Mouse (Mus musculus) midbrain, embryonic 16.5 days (tissue): ENCODE results near the gene Lct. TPM values are rescaled to one million over a fixed set of nuclear protein-coding genes. Genes with fewer than 3 reads are reported as not detected.

ENCODE experiments used
- ATAC-seq: fragments of 200-750 bp; cut with Nextera tagmentation; 2 replicates; pipeline ENCODE4 v1.8.0; 2017; ENCODE audit warnings: moderate TSS enrichment
- H3K27ac ChIP-seq: fragments of 300-500 bp; sonication (generic); 2 replicates; pipeline ENCODE4 v1.5.1; 2014; ENCODE audit warnings: mild to moderate bottlenecking, low read length, mixed read lengths
- H3K27me3 ChIP-seq: fragments of 300-500 bp; sonication (generic); 2 replicates; pipeline ENCODE4 v1.6.1; 2014; ENCODE audit warnings: low read depth, low read length, mixed read lengths; ENCODE audit not compliant: control insufficient read depth, insufficient read depth
- H3K36me3 ChIP-seq: fragments of 300-500 bp; sonication (generic); 2 replicates; pipeline ENCODE4 v1.6.1; 2014; ENCODE audit warnings: mild to moderate bottlenecking, low read length, moderate library complexity, mixed read lengths; ENCODE audit not compliant: control insufficient read depth, insufficient read depth
- H3K4me1 ChIP-seq: fragments of 300-500 bp; sonication (generic); 2 replicates; pipeline ENCODE4 v1.6.1; 2014; ENCODE audit warnings: mild to moderate bottlenecking, low read length, mixed read lengths; ENCODE audit not compliant: control insufficient read depth, insufficient read depth
- H3K4me2 ChIP-seq: fragments of 300-500 bp; sonication (generic); 2 replicates; pipeline ENCODE4 v1.6.1; 2014; ENCODE audit warnings: mild to moderate bottlenecking, low read length, mixed read lengths
- H3K4me3 ChIP-seq: fragments of 300-500 bp; sonication (generic); 2 replicates; pipeline ENCODE4 v1.5.1; 2014; ENCODE audit warnings: low read depth, mild to moderate bottlenecking, low read length, moderate library complexity, mixed read lengths
- H3K9ac ChIP-seq: fragments of 300-500 bp; sonication (generic); 2 replicates; pipeline ENCODE4 v1.6.1; 2014; ENCODE audit warnings: low read depth, low read length, mixed read lengths
- H3K9me3 ChIP-seq: fragments of 300-500 bp; sonication (generic); replicated peaks from 2 replicates; pipeline ENCODE4 v1.6.1; 2014; ENCODE audit warnings: mild to moderate bottlenecking, low read length, mixed read lengths; ENCODE audit not compliant: control insufficient read depth, poor library complexity, severe bottlenecking
- whole genome bisulfite sequencing: fragments of 180-500 bp; shearing (Covaris S2); extraction: QIAGEN DNeasy Blood & Tissue Kit; methylation state at CpG from one replicate; pipeline ENCODE4 v1.1.7; 2014; 5-methylcytosine and 5-hydroxymethylcytosine counted together
- polyA plus RNA-seq: library from polyadenylated mRNA; unstranded; fragments of >200 nt; fragmentation: Nextera tagmentation; extraction: Ambion mirVana; gene quantifications from 2 replicates; pipeline ENCODE4 v1.2.1, GENCODE M21; 2015

Lct gene
- 0.05 and 0.50 TPM in 2 replicates for polyA plus RNA-seq

DNA sequence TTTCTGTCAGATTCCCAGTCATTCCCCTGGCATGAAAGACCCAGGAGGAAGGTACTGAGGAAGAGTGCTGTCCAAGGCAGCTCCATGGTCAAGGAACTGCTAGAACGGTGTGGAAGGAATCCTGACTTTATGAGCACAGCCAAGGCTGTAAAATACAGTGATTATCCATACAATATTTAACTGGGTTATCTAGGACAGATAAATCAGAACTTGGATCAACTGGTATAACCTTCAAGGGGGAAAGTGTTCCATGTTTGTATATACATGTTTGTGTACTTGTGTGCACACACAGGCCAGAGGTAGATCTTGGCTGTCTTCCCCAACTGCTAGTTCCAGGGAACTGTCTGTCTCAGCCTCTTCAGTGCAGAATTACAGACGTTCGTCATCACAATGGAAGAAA lies at the start of gene Lct:
Lct (minus strand) TSS at position 101 of the 400 bp plus-strand sequence.
- no peaks in the 10 kb centered on the region for H3K4me1 ChIP-seq
- H3K27ac ChIP-seq, result no peak within 1 kb of the TSS
- no peaks in the 10 kb centered on the region for H3K9me3 ChIP-seq
- H3K4me2 ChIP-seq, result no peak within 1 kb of the TSS
- ATAC-seq, result no peak
- no peaks in the 10 kb centered on the region for H3K27me3 ChIP-seq
- H3K36me3 ChIP-seq, result peaks cover 2% of the 10 kb centered on the region; the same call in 1 of the 2 replicates
- no peak within 1 kb of the TSS for H3K9ac ChIP-seq
- 78% methylated on average over 3 of the region's 3 CpGs for WGBS
- no peak within 1 kb of the TSS for H3K4me3 ChIP-seq

DNA sequence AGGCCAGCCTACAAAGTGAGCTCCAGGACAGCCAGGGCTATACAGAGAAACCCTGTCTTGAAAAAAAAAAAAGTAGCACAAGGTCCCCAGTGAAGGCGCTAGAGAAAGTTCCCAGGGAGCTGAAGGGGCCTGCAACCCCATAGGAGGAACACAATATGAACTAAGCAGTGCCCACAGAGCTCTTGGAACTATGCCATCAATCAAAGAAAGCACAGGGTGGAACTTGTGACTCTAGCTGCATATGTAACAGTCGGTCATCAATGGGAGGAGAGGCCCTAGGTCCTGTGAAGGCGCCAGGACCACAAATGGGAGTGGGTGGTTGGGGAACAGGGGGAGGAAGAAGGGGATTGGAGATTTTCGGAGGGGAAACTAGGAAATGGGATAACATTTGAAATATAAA lies 48.7 kb upstream of the Lct start:
- Histone ChIP-seq H3K9ac (no peak overlapping the region), H3K4me2 (no peak overlapping the region), H3K27me3 (no peaks in the 10 kb centered on the region), H3K36me3 (peaks cover 4% of the 10 kb centered on the region), H3K4me3 (no peak overlapping the region), H3K9me3 (no peaks in the 10 kb centered on the region), H3K27ac (no peak overlapping the region), H3K4me1 (no peaks in the 10 kb centered on the region)
- no peak for ATAC-seq
- WGBS, result 80% methylated on average over 4 of the region's 4 CpGs

GRCm38 (mm10) chr1:128372143-128372860 lies 44.2 kb upstream of the Lct start:
- Histone ChIP-seq H3K4me1 (no peaks in the 10 kb centered on the region), H3K9ac (no peak overlapping the region), H3K36me3 (no peaks in the 10 kb centered on the region), H3K27me3 (no peaks in the 10 kb centered on the region), H3K4me2 (no peak overlapping the region), H3K9me3 (no peaks in the 10 kb centered on the region), H3K4me3 (no peak overlapping the region), H3K27ac (no peak overlapping the region)
- WGBS, result 73% methylated on average over 7 of the region's 7 CpGs
- ATAC-seq, result no peak

DNA sequence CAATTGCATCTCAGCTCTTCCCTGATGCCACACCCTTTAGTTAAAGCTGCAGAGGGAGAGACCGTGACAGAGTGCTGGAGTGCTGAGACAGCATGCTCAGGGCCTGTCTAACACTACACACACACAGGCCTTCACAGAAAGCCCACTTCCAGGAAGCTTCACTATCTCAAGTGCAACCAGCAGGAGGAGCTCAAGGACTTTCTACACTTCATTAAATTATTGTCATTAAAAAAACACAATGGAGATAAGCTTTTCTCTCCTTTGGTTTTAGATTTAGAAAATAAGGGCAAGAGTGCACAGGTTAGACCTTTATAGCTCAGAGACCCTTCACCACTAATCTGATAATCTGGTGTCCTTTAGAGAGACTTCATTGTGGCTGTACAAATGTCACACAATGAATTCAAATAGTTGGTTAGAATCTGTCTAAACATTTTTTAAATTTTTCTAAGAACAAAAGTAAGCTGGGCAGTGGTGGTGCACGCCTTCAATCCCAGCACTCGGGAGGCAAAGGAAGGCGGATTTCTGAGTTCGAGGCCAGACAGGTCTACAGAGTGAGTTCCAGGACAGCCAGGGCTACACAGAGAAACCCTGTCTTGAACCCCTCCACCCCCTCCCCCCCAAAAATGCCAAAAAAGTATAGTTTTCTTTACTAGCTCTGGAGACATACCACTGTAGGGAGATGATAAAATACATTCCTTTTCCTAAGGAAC lies 40.8 kb upstream of the Lct start:
- WGBS, result 40% methylated on average over 5 of the region's 5 CpGs
- no peak overlapping the region for H3K9ac ChIP-seq
- peak; percentile 72; the same call in 1 of the 2 replicates for ATAC-seq

DNA sequence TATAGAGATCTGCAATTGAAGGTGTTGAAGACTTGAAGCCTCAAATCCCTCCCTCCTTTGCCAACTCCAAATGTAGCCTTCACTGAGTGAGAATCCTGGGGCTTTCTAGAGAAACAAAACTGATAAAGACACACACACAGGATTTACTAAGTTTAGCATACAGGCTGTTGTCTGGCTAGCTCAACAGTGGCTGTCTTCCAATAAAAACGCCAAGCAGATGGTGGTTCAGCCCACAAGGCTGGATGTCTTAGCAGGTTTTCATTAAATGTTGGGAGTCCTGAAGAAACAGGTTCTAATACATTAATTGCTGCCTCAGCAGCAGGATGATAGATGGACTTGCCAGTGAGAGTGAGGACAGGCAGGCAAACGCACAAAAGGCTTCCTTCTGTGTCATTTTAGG lies 32.5 kb upstream of the Lct start:
- H3K4me2 ChIP-seq, result no peak overlapping the region
- peaks cover 8% of the 10 kb centered on the region for H3K4me1 ChIP-seq
- WGBS, result 79% methylated on average over 2 of the region's 2 CpGs
- H3K9me3 ChIP-seq, result no peaks in the 10 kb centered on the region
- no peak overlapping the region for H3K4me3 ChIP-seq
- peaks cover 16% of the 10 kb centered on the region for H3K36me3 ChIP-seq
- H3K27me3 ChIP-seq, result no peaks in the 10 kb centered on the region
- H3K9ac ChIP-seq, result no peak overlapping the region
- H3K27ac ChIP-seq, result no peak overlapping the region
- ATAC-seq, result no peak

More for the DNA sequence above, 40.8 kb upstream of the Lct start:
- Histone ChIP-seq H3K27ac (no peak overlapping the region), H3K27me3 (no peaks in the 10 kb centered on the region), H3K9me3 (no peaks in the 10 kb centered on the region), H3K36me3 (peaks cover 3% of the 10 kb centered on the region; the same call in 1 of the 2 replicates), H3K4me3 (no peak overlapping the region), H3K4me1 (no peaks in the 10 kb centered on the region), H3K4me2 (no peak overlapping the region)

GRCm38 (mm10) chr1:128359554-128360376 lies 31.6 kb upstream of the Lct start, which contains the start of gene Mcm6:
Mcm6 (minus strand) TSS chr1:128359664.
- Histone ChIP-seq H3K9ac (peak within 1 kb of the TSS; percentile 65), H3K36me3 (peaks cover 16% of the 10 kb centered on the region), H3K27me3 (no peaks in the 10 kb centered on the region), H3K9me3 (no peaks in the 10 kb centered on the region), H3K4me1 (peaks cover 8% of the 10 kb centered on the region), H3K4me3 (peak within 1 kb of the TSS; percentile 71), H3K4me2 (peak within 1 kb of the TSS; percentile 61), H3K27ac (peak within 1 kb of the TSS; percentile 58; the same call in 1 of the 2 replicates)
- ATAC-seq, result peak; percentile 100
- WGBS, result 2% methylated on average over 38 of the region's 38 CpGs

DNA sequence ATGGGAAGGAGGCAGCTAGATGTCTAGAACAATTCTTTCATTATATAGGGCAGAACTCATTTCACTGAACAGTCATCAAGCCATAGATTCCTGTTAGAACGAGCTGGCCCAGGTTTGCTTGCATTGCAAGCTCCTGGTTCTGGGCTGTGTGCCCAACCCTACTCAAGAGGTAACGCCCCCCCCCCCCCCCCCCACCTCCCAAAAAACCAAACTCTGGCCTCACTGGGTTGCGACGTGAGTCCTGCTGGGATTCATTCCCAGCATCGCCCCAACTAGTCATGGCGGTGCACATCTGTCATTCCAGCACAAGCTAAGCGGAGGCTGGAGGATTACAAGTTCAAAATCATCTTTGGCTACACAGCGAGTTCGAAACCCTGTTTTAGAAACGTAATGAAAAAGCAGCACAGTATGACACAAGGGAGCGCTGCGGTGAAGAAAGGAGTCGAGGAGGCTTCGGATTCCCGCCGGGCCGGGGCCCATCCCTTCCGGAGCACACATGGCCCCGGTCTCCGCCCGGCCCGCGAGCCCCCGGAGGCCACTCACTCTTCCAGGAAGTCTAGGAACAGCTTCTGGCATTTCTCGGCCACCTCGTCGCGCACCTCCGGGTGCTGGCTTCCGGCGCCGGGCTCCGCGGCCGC lies 30.9 kb upstream of the Lct start:
- Histone ChIP-seq H3K27me3 (no peaks in the 10 kb centered on the region), H3K36me3 (peaks cover 16% of the 10 kb centered on the region), H3K4me2 (peak overlapping the region; percentile 61), H3K27ac (peak overlapping the region; percentile 58; the same call in 1 of the 2 replicates), H3K9me3 (no peaks in the 10 kb centered on the region), H3K9ac (peak overlapping the region; percentile 65), H3K4me1 (peaks cover 8% of the 10 kb centered on the region), H3K4me3 (peak overlapping the region; percentile 71)
- peak; percentile 87 for ATAC-seq
- 0% methylated on average over 35 of the region's 35 CpGs for WGBS

GRCm38 (mm10) chr1:128358276-128358675 lies 30.2 kb upstream of the Lct start:
- H3K27ac ChIP-seq, result no peak overlapping the region
- H3K4me3 ChIP-seq, result no peak overlapping the region; the same call in 1 of the 2 replicates
- H3K9me3 ChIP-seq, result no peaks in the 10 kb centered on the region
- ATAC-seq, result no peak
- no peaks in the 10 kb centered on the region for H3K27me3 ChIP-seq
- peak overlapping the region; percentile 61 for H3K4me2 ChIP-seq
- peaks cover 12% of the 10 kb centered on the region for H3K36me3 ChIP-seq
- 62% methylated on average over 6 of the region's 6 CpGs for WGBS
- H3K4me1 ChIP-seq, result peaks cover 8% of the 10 kb centered on the region
- H3K9ac ChIP-seq, result no peak overlapping the region
